Mouse (Mus musculus) liver, adult 2 months (tissue): Measurements from ENCODE around the gene Zfp423. TPM values are rescaled to one million over a fixed set of nuclear protein-coding genes. Genes with fewer than 3 reads are reported as not detected.

Experiments used
- DNase-seq: peaks from one replicate; pipeline ENCODE4 v3.0.0-alpha.2; 2011; ENCODE audit warnings: low read depth, low spot score; ENCODE audit errors: extremely low read depth
- H3K27ac ChIP-seq: fragments of 200-500 bp; replicated peaks from 2 replicates; pipeline ENCODE4 v1.5.1; 2012; ENCODE audit warnings: low read depth, mild to moderate bottlenecking, control low read depth, inconsistent platforms, low read length; ENCODE audit not compliant: insufficient read depth
- H3K27me3 ChIP-seq: fragments of 200-500 bp; 2 replicates; pipeline ENCODE4 v1.6.1; 2012; ENCODE audit warnings: mild to moderate bottlenecking, moderate library complexity, low read length, inconsistent platforms; ENCODE audit not compliant: control insufficient read depth, insufficient read depth
- H3K36me3 ChIP-seq: fragments of 200-500 bp; 2 replicates; pipeline ENCODE4 v1.6.1; 2012; ENCODE audit warnings: low read length, inconsistent platforms; ENCODE audit not compliant: control insufficient read depth, insufficient read depth
- H3K4me1 ChIP-seq: fragments of 200-500 bp; 2 replicates; pipeline ENCODE4 v1.6.1; 2011; ENCODE audit warnings: low read length; ENCODE audit not compliant: control insufficient read depth, insufficient read depth
- H3K4me3 ChIP-seq: fragments of 200-500 bp; 2 replicates; pipeline ENCODE4 v1.5.1; 2011; ENCODE audit warnings: low read depth, mild to moderate bottlenecking, control low read depth, low read length, moderate library complexity; ENCODE audit not compliant: insufficient read depth
- H3K79me2 ChIP-seq: fragments of 200-500 bp; 2 replicates; pipeline ENCODE4 v1.6.1; 2012; ENCODE audit warnings: inconsistent platforms, mild to moderate bottlenecking, low read length, moderate library complexity; ENCODE audit not compliant: control insufficient read depth, insufficient read depth
- H3K9ac ChIP-seq: fragments of 200-500 bp; 2 replicates; pipeline ENCODE4 v1.6.1; 2012; ENCODE audit warnings: low read depth, mild to moderate bottlenecking, control low read depth, inconsistent platforms, low read length
- CTCF ChIP-seq: fragments of 200-500 bp; IDR thresholded peaks from 2 replicates; pipeline ENCODE4 v1.5.1; 2011; ENCODE audit warnings: low read depth, low read length, control low read depth
- POLR2A ChIP-seq: fragments of 200-500 bp; IDR thresholded peaks from 2 replicates; pipeline ENCODE4 v1.6.1; 2011; ENCODE audit warnings: low read length, control low read depth; ENCODE audit not compliant: insufficient read depth; ENCODE audit errors: extremely low read depth
- WGBS: fragments of 180-500 bp; shearing (Covaris S2); methylation state at CpG from one replicate; pipeline ENCODE4 v1.1.7; 2018; 5-methylcytosine and 5-hydroxymethylcytosine counted together
- polyA plus RNA-seq: library from polyadenylated mRNA; depleted of rRNA; stranded (reverse); fragments of >200 nt; gene quantifications from 2 replicates; pipeline ENCODE4 v1.2.3, GENCODE M21; 2012
- total RNA-seq: library from RNA; depleted of rRNA; stranded (reverse); fragments of >200 nt; gene quantifications from 2 replicates; pipeline ENCODE4 v1.2.3, GENCODE M21; 2014

Zfp423 gene
- total and polyA plus RNA-seq, 2 experiments, result 0.18 to 0.31 TPM

GRCm38 (mm10) chr8:87974759-87975465 is 15.5 kb upstream of the Zfp423 start:
- no peaks in the 10 kb centered on the region for H3K79me2 ChIP-seq
- no peaks in the 10 kb centered on the region for H3K36me3 ChIP-seq
- H3K4me3 ChIP-seq, result no peak overlapping the region
- DNase-seq, result no peak
- H3K27ac ChIP-seq, result no peak overlapping the region
- 14% methylated on average over 24 of the region's 24 CpGs for WGBS
- TF ChIP-seq CTCF, result no peak
- no peak for TF ChIP-seq POLR2A
- no peak overlapping the region for H3K9ac ChIP-seq
- H3K27me3 ChIP-seq, result peaks cover 2% of the 10 kb centered on the region; the same call in 1 of the 2 replicates
- no peaks in the 10 kb centered on the region for H3K4me1 ChIP-seq

- Histone ChIP-seq H3K79me2 (no peaks in the 10 kb centered on the region), H3K9ac (no peak overlapping the region), H3K36me3 (no peaks in the 10 kb centered on the region), H3K27ac (no peak overlapping the region), H3K4me3 (no peak overlapping the region), H3K4me1 (no peaks in the 10 kb centered on the region), H3K27me3 (peaks cover 2% of the 10 kb centered on the region; the same call in 1 of the 2 replicates)
- no peak for TF ChIP-seq POLR2A
- no peak for TF ChIP-seq CTCF
- no peak for DNase-seq
- WGBS, result 19% methylated on average over 21 of the region's 21 CpGs
These were observed 14.8 kb upstream of the Zfp423 start for GRCm38 (mm10) chr8:87974122-87974758.

DNA sequence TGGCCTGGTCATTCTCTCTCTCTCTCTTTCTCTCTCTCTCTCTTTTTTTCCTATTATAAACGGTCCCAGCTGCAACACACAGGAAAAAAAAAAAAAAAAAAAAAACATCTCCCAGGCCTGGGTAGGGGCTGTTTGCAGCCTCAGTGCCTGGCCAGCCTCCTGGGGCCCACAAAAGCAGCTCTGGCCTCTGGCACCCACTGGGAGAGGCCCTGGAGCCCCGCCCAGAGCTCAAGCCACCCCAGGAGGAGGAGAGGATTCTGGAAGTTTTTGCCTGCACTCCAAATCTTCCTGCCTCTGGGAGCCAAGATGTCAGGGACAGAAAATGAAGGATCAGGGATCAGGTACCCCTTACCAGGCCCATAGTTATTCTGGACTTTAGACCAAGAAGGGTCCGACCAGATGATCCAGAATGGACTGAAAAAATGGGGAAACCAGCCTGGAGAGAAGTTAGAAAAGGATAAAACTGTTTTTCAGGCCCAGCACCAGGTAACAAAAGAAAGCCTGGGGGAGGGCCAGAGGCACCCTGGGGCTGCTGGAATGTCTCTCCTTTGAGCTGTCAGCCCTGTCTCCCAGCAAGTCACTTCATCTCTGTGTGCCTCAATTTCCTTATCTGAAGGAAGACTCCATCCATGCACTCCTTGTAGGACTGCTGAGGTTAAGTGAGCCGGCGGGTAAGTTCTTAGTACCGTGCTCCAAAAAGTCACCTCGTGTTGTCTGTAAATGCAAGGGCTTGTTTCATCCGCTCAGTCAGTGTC is 8.6 kb upstream of the Zfp423 start:
- no peak for DNase-seq
- Histone ChIP-seq H3K4me1 (no peaks in the 10 kb centered on the region; the same call in 1 of the 2 replicates), H3K36me3 (no peaks in the 10 kb centered on the region), H3K27me3 (no peaks in the 10 kb centered on the region), H3K79me2 (no peaks in the 10 kb centered on the region), H3K9ac (no peak overlapping the region), H3K27ac (no peak overlapping the region), H3K4me3 (no peak overlapping the region)
- WGBS, result 80% methylated on average over 8 of the region's 8 CpGs
- TF ChIP-seq POLR2A (no peak), CTCF (no peak)

DNA sequence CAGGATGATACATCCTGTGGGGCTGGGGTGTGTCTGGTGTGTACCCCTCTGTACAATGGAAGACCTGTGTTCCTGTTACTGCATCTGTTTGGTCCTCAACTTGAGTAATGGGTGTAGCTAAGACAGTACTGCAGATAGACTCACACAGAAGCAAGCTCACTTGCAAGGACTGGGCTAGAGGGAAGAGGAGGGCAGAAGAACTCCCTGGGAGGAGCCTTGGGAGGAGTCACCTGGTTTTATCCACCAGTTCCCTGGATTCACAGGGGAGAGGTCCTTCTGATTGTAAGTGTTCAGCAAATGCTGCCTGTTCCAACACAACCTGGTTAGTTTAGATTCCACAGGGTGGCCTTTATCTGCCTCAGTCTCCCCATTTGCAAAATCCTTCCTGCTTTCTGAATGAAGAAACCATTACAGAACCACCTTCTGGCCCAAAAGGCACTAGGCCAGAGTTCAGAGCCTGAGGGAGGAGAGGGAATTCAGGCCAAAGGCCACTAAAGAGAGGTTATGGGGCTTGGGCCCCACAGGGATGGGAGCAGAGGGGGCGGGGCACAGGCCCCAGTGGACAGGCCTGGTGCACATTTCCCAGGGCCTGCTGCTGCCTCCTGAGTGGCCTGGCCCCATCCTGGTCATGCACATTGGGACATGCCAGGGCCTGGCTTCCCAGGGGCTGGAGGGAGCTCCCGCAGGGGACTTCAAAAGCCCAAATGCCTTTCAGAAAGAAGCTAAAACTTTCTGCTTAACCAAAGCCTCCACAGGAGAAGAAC is 7.8 kb upstream of the Zfp423 start:
- Histone ChIP-seq H3K27ac (no peak overlapping the region), H3K9ac (no peak overlapping the region), H3K27me3 (peaks cover 3% of the 10 kb centered on the region; the same call in 1 of the 2 replicates), H3K79me2 (no peaks in the 10 kb centered on the region), H3K36me3 (no peaks in the 10 kb centered on the region), H3K4me3 (no peak overlapping the region), H3K4me1 (no peaks in the 10 kb centered on the region; the same call in 1 of the 2 replicates)
- peak; percentile 51 for DNase-seq
- 83% methylated on average over 2 of the region's 2 CpGs for WGBS
- TF ChIP-seq CTCF (no peak), POLR2A (no peak)

GRCm38 (mm10) chr8:87962514-87963225 is 3.3 kb upstream of the Zfp423 start:
- Histone ChIP-seq H3K27me3 (peaks cover 19% of the 10 kb centered on the region), H3K4me1 (no peaks in the 10 kb centered on the region; the same call in 1 of the 2 replicates), H3K4me3 (no peak overlapping the region), H3K36me3 (no peaks in the 10 kb centered on the region), H3K9ac (no peak overlapping the region), H3K79me2 (no peaks in the 10 kb centered on the region), H3K27ac (no peak overlapping the region)
- no peak for DNase-seq
- TF ChIP-seq CTCF (no peak), POLR2A (no peak)
- 18% methylated on average over 26 of the region's 26 CpGs for WGBS
